Mouse (Mus musculus) stomach, embryonic 16.5 days (tissue): ENCODE results near the gene Olfr198. TPM values are rescaled to one million over a fixed set of nuclear protein-coding genes. Genes with fewer than 3 reads are reported as not detected.
"Not testable (repeated sequence)": the region's sequence is repeated elsewhere in the genome, so short reads cannot be mapped to it uniquely, and the experiment has no call there.

Experiments
- ATAC-seq: fragments of 200-750 bp; cut with Nextera tagmentation; 2 replicates; pipeline ENCODE4 v1.8.0; 2017; ENCODE audit warnings: moderate number of reproducible peaks, moderate TSS enrichment; ENCODE audit not compliant: insufficient read depth, low FRiP score
- H3K27ac ChIP-seq: fragments of 300-500 bp; sonication (generic); 2 replicates; pipeline ENCODE4 v1.5.1; 2014; ENCODE audit warnings: low read length
- H3K27me3 ChIP-seq: fragments of 300-500 bp; sonication (generic); 2 replicates; pipeline ENCODE4 v1.6.1; 2014; ENCODE audit warnings: low read length, control low read depth, mixed read lengths; ENCODE audit not compliant: control insufficient read depth, insufficient read depth
- H3K36me3 ChIP-seq: fragments of 300-500 bp; sonication (generic); 2 replicates; pipeline ENCODE4 v1.6.1; 2014; ENCODE audit warnings: low read length; ENCODE audit not compliant: control insufficient read depth, insufficient read depth
- H3K4me1 ChIP-seq: fragments of 300-500 bp; sonication (generic); 2 replicates; pipeline ENCODE4 v1.6.1; 2014; ENCODE audit warnings: low read length, control low read depth, mixed read lengths; ENCODE audit not compliant: control insufficient read depth, insufficient read depth
- H3K4me2 ChIP-seq: fragments of 300-500 bp; sonication (generic); 2 replicates; pipeline ENCODE4 v1.6.1; 2014; ENCODE audit warnings: low read depth, low read length, mixed read lengths
- H3K4me3 ChIP-seq: fragments of 300-500 bp; sonication (generic); replicated peaks from 2 replicates; pipeline ENCODE4 v1.5.1; 2014; ENCODE audit warnings: mild to moderate bottlenecking, low read length
- H3K9ac ChIP-seq: fragments of 300-500 bp; sonication (generic); 2 replicates; pipeline ENCODE4 v1.6.1; 2014; ENCODE audit warnings: low read length
- H3K9me3 ChIP-seq: fragments of 300-500 bp; sonication (generic); replicated peaks from 2 replicates; pipeline ENCODE4 v1.6.1; 2016; ENCODE audit warnings: low read length, control low read depth; ENCODE audit not compliant: control insufficient read depth
- WGBS: fragments of 180-500 bp; shearing (Covaris S2); extraction: QIAGEN DNeasy Blood & Tissue Kit; methylation state at CpG from one replicate; pipeline ENCODE4 v1.1.7; 2014; 5-methylcytosine and 5-hydroxymethylcytosine counted together
- polyA plus RNA-seq: library from polyadenylated mRNA; unstranded; fragments of >200 nt; fragmentation: Nextera tagmentation; extraction: Ambion mirVana; gene quantifications from 2 replicates; pipeline ENCODE4 v1.2.1, GENCODE M21; 2015

Gene Olfr198
- polyA plus RNA-seq, result not detected in 2 replicates

- H3K9ac ChIP-seq, ATAC-seq, H3K4me2 ChIP-seq, H3K36me3 ChIP-seq, H3K4me3 ChIP-seq, H3K27ac ChIP-seq, H3K4me1 ChIP-seq, H3K9me3 ChIP-seq, H3K27me3 ChIP-seq: not testable (repeated sequence)
- WGBS, result 51% methylated on average over 1 of the region's 1 CpGs
Observed at GRCm38 (mm10) chr16:59203433-59203832, at the start of gene Olfr198. Gene Olfr198, minus strand, starts transcription at chr16:59203533.

GRCm38 (mm10) chr16:59249684-59250083 is 46.4 kb upstream of the Olfr198 start:
- 86% methylated on average over 17 of the region's 17 CpGs for WGBS
- H3K27ac ChIP-seq, result no peak overlapping the region
- H3K4me2 ChIP-seq, result no peak overlapping the region
- H3K4me1 ChIP-seq, result no peaks in the 10 kb centered on the region
- H3K9ac ChIP-seq, result no peak overlapping the region
- H3K27me3 ChIP-seq, result no peaks in the 10 kb centered on the region
- no peaks in the 10 kb centered on the region for H3K9me3 ChIP-seq
- no peak for ATAC-seq
- no peaks in the 10 kb centered on the region for H3K36me3 ChIP-seq
- H3K4me3 ChIP-seq, result no peak overlapping the region

DNA sequence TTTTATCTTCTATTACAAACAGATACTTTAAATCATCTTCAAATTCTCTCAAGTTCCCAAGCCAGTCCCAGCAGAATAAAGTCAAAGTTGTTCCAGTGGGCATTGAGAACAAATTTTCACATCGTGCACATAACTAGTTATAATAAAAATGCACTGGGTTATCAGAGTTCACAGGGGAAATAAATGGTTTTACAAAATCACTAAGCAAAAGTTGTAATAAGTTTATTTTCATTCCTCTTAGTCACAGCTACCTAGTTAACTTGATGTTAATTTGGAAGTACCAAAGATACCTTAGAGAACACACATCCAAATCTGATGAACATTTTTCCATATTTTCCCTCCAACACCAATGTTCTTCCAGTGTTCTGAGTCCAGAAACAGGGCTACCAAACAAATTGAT is 16.3 kb upstream of the Olfr198 start, which contains the start of gene Olfr199:
Gene Olfr199 (minus strand): TSS at position 101 of the 400 bp plus-strand sequence.
- 69% methylated on average over 1 of the region's 1 CpGs for WGBS
- H3K27me3 ChIP-seq, H3K4me2 ChIP-seq, H3K4me1 ChIP-seq, H3K27ac ChIP-seq, ATAC-seq, H3K36me3 ChIP-seq, H3K4me3 ChIP-seq, H3K9me3 ChIP-seq, H3K9ac ChIP-seq: not testable (repeated sequence)

GRCm38 (mm10) chr16:59217861-59218260 is 14.5 kb upstream of the Olfr198 start:
- H3K9me3 ChIP-seq, H3K27ac ChIP-seq, H3K4me3 ChIP-seq, H3K4me2 ChIP-seq, H3K9ac ChIP-seq, H3K36me3 ChIP-seq, ATAC-seq, H3K27me3 ChIP-seq, H3K4me1 ChIP-seq: not testable (repeated sequence)
- WGBS, result 68% methylated on average over 3 of the region's 3 CpGs

DNA sequence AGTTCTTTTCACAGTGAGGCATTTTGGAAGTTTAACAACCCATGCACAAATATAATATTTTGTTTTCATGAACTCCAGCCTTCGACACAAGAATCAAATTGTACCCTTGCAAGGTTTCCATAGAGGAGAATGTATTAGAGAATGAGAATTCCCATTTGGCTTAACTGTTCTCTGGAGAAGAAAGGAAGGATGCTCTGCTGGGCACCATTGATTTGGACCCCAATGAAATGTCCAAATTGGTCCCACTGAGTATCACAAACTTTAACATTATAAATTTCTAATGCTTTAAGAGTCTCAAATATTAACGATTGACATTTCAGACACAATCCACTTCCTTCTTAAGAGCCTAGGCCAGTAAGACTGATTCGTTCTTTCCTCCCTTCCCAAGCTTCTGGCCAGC is 33.0 kb downstream of the Olfr198 start, which contains the start of gene Olfr196:
Gene Olfr196 (minus strand): TSS at position 101 of the 400 bp plus-strand sequence.
- no peak for ATAC-seq
- no peaks in the 10 kb centered on the region; the same call in 1 of the 2 replicates for H3K9me3 ChIP-seq
- H3K4me3 ChIP-seq, result no peak within 1 kb of the TSS
- 74% methylated on average over 3 of the region's 3 CpGs for WGBS
- no peak within 1 kb of the TSS for H3K27ac ChIP-seq
- H3K9ac ChIP-seq, result no peak within 1 kb of the TSS
- H3K4me1 ChIP-seq, result no peaks in the 10 kb centered on the region
- no peaks in the 10 kb centered on the region for H3K36me3 ChIP-seq
- no peaks in the 10 kb centered on the region for H3K27me3 ChIP-seq
- no peak within 1 kb of the TSS for H3K4me2 ChIP-seq

- no peak overlapping the region for H3K27ac ChIP-seq
- WGBS, result 83% methylated on average over 2 of the region's 2 CpGs
- H3K9ac ChIP-seq, result no peak overlapping the region
- no peaks in the 10 kb centered on the region for H3K27me3 ChIP-seq
- H3K36me3 ChIP-seq, result no peaks in the 10 kb centered on the region
- no peaks in the 10 kb centered on the region for H3K9me3 ChIP-seq
- no peak for ATAC-seq
- H3K4me1 ChIP-seq, result no peaks in the 10 kb centered on the region
- H3K4me2 ChIP-seq, result no peak overlapping the region
- no peak overlapping the region for H3K4me3 ChIP-seq
Observed at GRCm38 (mm10) chr16:59151996-59152395, 51.3 kb downstream of the Olfr198 start.

Other genes with a start within 250 kb of the Olfr198 start
- not detected in 2 replicates for gene Olfr183, start 208.2 kb downstream of the Olfr198 start, polyA plus RNA-seq
- 0.21 TPM in 1 of 2 replicates, not detected in the other for gene Olfr186, start 173.2 kb downstream of the Olfr198 start, polyA plus RNA-seq
- 0.24 TPM in 1 of 2 replicates, not detected in the other for gene Olfr187, start 163.8 kb downstream of the Olfr198 start, polyA plus RNA-seq
- not detected in 2 replicates for gene Olfr190, start 125.5 kb downstream of the Olfr198 start, polyA plus RNA-seq
- gene Olfr191, start 113.7 kb downstream of the Olfr198 start, polyA plus RNA-seq, result not detected in 2 replicates
- gene Olfr193, start 91.7 kb downstream of the Olfr198 start, polyA plus RNA-seq, result not detected in 2 replicates
- gene Olfr194, start 82.5 kb downstream of the Olfr198 start, polyA plus RNA-seq, result not detected in 2 replicates
- not detected in 2 replicates for gene Olfr195, start 56.5 kb downstream of the Olfr198 start, polyA plus RNA-seq
- gene Olfr196, start 33.1 kb downstream of the Olfr198 start, polyA plus RNA-seq, result not detected in 2 replicates
- not detected in 2 replicates for gene Olfr199, start 16.2 kb upstream of the Olfr198 start, polyA plus RNA-seq
- gene Olfr201, start 69.1 kb upstream of the Olfr198 start, polyA plus RNA-seq, result not detected in 2 replicates
- gene Olfr202, start 83.3 kb upstream of the Olfr198 start, polyA plus RNA-seq, result not detected in 2 replicates
- gene Olfr203, start 95.3 kb upstream of the Olfr198 start, polyA plus RNA-seq, result not detected in 2 replicates
- gene Olfr204, start 114.7 kb upstream of the Olfr198 start, polyA plus RNA-seq, result not detected in 2 replicates
- not detected in 2 replicates for gene Olfr205, start 127.6 kb upstream of the Olfr198 start, polyA plus RNA-seq
- gene Olfr206, start 145.7 kb upstream of the Olfr198 start, polyA plus RNA-seq, result not detected in 2 replicates
- gene Olfr209, start 160.5 kb upstream of the Olfr198 start, polyA plus RNA-seq, result not detected in 2 replicates
- not detected in 2 replicates for gene Gabrr3, start 203.8 kb upstream of the Olfr198 start, polyA plus RNA-seq